Mouse (Mus musculus): Measurements from ENCODE around the gene Tars. TPM values are rescaled to one million over a fixed set of nuclear protein-coding genes. Genes with fewer than 3 reads are reported as not detected.

Gene Tars
- total RNA-seq (2021), result 10 to 100 TPM; 19.2 to 23.0 TPM

DNA sequence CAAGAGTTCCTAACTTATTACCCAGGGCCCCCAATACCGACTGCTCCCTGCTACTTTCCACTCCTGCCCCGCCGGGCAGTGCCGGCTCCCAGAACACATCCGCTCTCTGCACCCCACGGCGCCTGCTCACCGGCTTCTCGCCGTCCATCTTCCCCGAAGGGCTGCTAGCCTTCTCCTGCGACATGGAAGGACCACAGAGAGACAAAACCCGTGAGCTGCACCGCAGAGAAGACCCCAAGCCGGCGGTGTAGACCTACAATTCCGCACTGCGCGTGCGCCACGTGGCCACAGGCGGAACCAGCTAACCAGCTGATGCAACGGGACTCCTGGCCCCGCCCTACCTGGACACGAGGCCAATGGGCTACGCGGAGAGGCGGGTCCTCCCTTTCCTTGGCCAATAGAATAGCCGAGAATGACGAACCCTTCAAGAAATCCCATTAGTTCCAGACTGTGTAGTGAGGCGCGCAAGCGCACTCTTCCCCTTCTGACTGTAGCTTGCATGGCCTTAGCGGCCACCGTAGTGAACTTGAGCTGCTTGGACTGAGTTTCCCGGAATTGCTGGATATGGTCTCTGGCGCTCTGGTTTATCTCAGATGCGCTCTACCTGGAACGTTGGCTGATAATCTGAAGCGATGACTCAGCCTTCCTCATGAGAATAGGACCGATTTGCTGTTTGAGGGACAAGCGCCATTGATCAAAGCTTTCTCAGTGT is at the start of gene Tars:
Tars (minus strand) TSS at position 310 of the 712 bp plus-strand sequence.
- intact Hi-C loops (cut with DNase I), result loop anchor here (10.0 kb wide), 3 partner anchors 685 to 915 kb away; partner anchors contain the start of genes Brix1, Rad1 and Zfr
- peak; percentile 95 for DNase-seq

DNA sequence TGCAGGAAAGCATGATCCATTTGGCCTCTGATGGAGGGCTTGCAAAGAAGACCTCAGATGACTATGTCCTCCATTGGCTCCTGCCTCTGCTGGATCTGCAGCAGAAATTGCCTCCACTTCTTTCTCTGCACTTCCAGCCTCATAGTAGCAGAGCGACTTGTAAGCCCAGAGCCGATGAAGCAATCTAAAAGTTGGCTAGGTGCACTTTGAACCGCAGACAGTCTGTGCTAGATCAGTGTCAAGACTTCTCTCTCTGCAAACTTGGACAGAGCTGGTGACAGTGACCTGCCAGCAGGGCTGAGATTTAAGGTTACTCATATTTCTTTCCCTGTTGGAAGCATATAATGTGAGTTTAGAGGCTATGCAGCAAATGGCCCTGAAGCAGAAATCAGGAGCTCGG is 37.9 kb upstream of the Tars start:
- peak; percentile 2 to 5 for DNase-seq
- intact Hi-C loops (cut with DNase I), result no loop called here

DNA sequence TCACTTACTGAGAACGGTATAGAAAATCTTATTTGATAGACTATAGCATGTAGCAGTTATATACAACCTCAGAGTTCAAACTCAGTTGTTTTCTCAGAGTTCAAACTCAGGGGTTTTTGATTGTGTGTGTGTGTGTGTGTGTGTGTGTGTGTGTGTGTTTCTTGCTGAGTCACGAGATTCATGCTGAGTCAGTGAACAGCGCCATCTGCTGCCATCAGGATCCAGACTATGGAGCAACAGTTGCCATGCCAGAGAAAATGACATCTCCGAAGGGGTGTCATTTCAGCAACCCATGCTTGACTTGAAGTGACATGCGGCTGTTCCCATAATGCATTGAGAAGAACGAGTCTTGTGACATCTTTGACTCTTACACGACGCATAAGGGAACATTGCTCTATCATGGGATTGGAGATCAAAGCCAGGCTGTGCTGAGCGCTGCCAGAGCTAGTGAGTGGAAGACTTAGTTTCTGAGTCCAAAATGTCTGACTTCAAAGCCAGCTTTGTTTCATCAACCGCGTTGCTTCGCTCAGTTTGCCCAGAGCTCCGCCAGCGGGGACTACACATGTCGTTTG is 37.3 kb upstream of the Tars start:
- intact Hi-C loops (cut with DNase I), result no loop called here
- DNase-seq, result peak; percentile 4 to 15

DNA sequence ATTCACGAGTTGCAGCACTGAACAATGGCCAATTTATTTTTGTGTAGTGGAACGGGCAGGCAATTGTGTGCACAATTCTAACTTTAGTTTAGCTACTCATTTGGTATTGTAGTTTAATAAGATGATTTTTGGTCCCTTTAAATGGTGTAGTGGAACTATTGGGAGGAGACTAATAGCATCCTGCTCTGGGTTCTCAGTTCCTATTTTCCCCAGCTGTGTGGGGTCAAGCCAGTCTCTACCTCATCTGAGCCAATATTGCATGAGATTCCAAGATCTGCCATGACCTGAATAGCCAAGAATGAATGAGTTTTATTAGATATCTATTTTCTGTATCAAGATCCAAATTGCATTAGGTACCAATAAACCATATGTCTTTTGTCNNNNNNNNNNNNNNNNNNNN is 27.4 kb upstream of the Tars start:
- intact Hi-C loops (cut with DNase I), result no loop called here
- no peak for DNase-seq

DNA sequence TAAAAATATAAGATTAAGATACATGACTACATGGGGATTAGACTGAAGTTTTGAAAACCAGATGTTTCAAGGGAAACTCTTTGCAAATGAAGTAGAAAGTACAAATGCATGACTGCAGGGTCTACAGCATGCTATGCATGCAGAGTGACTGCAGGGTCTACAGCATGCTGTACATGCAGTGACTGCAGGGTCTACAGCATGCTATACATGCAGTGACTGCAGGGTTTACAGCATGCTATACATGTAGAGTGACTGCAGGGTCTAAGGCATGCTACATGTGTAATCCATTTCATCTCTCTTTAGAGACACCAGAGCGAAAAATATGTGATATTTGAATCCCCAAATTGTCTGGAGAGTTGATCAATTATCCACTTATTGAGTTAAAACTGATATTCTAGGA is 14.0 kb upstream of the Tars start:
- DNase-seq, result no peak

DNA sequence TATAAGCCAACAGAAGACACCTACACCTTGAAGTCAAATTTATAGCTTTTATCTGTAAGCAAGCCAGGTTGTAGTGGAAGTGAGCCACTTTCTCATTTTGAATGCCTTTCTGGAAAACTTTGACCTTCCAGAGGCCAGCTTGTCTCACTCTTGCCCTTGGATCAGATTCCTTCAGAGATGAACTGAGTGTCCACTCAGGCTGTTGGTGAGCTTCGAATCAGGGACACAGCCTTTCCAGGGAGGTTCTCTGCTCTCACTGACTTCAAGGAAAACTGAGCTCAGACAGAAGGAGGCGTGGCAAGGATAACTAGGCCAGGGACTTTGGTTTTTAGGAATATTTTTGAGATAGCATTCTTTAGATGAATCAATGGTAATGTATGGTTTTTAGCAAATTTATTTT is 13.1 kb upstream of the Tars start:
- intact Hi-C loops (cut with DNase I), result no loop called here
- DNase-seq, result no peak

More for the DNA sequence above, 14.0 kb upstream of the Tars start:
- intact Hi-C loops (cut with DNase I), result no loop called here

DNA sequence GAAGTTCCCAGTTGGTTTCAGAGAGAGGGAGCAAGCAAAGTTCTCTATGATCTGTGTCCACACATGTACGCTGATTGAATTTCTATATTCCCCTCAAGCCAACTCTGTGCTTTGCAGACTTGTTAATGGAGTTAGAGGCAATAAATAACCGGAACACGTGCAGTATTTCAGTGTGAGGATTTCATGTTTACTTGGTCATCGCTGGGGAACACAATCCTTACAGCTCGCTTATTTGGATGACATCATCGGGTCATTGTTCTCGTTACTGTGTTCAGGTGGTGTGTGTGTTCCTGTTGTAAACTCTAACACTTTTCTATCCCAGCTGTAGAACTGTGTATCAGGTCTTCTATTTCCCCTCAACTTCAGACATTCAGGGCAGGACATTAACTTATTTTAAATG is 12.4 kb upstream of the Tars start:
- intact Hi-C loops (cut with DNase I), result no loop called here
- DNase-seq, result no peak

DNA sequence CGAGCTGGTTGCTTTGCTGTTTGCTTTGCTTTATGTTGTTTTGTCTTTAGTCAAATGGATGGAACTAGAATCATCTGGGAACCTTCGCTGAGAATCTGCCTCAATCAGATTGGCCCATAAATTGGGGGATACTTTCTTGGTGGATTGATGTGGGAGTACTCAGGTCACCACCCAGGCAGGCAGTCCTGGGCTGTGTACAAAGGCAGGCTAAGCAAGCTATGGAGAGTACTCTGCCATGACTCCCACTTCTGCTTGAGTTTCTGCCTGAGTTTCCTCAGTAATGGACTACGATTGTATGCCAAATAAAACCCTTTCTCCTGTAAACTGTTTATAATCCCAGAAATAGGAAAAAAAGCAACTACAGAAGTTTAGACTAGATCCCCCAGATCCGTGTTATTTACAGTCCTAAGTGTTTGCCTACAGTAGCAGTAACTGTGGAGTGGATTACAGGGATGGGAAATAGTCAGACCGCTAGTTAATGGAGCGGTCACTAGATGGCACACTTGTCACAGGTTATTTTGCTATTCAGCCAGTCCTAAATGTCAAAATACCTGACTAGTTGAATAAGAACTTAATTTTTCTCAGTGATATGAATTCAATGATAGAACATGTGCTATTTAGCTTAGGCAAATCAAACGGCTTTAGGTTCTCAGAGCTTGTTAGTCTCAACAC is 8.8 kb upstream of the Tars start:
- DNase-seq, result peak; percentile 8 to 16
- intact Hi-C loops (cut with DNase I), result loop anchor here (1.0 to 10.0 kb wide), 5 partner anchors 179 to 677 kb away; no protein-coding TSS in a partner anchor

DNA sequence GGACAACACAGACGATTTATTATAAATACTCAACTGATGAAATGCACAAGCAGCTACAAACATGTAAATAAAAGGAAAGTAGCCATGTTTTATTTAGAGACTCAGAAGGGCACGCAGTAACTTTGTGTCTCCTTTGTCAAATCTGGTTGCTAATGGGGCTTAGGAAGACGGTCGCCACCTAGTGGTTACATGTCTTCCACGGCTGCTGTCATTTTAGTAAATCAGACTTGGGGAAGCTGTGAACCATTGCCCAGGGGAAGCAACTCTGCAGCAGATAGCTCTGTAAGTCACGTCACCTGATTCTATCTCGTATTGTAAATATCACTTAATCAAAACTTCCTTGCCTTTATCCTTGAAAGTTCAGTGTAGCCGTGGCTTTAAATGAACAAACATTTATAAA is 7.9 kb upstream of the Tars start:
- DNase-seq, result peak; percentile 48 to 52
- intact Hi-C loops (cut with DNase I), result loop anchor here (5.0 to 10.0 kb wide), 3 partner anchors 180 to 677 kb away; no protein-coding TSS in a partner anchor

DNA sequence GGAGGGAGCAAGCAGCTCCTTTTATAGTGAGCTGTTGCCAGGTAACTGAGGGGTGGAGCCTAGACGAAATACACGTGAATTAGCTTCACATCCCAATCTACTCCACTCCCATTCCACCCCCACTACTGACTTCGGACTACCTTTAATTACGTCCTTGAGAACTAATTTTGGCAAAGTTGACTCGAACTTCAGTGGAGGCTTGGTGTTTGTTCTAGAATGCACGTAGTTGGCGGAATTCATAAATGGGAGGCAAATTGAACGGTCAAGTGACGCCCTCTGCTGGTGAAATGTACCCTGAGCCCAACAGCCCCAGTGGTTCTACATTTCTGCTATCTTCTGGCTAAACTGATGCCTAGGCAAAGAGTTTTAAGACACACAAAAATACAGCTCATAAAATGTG is 7.3 kb upstream of the Tars start:
- no peak for DNase-seq
- intact Hi-C loops (cut with DNase I), result loop anchor here (5.0 to 10.0 kb wide), 3 partner anchors 181 to 678 kb away; no protein-coding TSS in a partner anchor

DNA sequence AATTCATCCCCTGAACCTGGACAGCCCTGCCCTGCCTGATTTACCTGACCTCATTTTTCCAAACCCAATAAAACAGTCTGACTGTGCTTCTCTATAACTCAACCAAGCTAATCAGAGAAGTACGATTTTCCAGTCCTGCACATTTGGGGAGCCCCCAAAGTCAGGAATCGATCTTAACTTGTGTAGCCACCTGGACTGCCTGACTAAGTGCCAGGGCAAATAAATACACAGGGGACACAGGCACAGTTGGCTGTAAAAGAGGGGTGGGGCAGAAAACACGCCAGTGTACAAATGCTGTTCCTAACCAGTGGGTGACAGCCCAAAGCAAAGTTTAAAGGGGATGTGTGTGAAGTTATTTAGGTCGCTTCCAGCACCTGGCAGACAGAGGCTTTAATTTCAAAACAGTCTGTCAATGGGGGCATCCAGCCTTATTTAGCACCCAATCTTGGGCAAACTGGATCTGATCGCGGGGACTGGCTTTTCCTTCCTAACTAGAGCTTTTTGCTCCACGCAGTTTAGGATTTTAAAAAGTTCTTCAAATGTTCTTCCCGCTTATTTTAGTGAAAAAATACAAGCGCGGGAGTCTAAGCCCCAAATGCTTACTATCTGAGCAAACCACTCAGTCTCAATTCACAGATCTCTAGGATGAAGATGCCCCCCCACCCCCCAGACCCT is 652 bp downstream of the Tars start:
- DNase-seq, result no peak
- intact Hi-C loops (cut with DNase I), result loop anchor here (10.0 kb wide), 2 partner anchors 716 to 914 kb away; partner anchors contain the start of genes Brix1, Rad1 and Zfr

DNA sequence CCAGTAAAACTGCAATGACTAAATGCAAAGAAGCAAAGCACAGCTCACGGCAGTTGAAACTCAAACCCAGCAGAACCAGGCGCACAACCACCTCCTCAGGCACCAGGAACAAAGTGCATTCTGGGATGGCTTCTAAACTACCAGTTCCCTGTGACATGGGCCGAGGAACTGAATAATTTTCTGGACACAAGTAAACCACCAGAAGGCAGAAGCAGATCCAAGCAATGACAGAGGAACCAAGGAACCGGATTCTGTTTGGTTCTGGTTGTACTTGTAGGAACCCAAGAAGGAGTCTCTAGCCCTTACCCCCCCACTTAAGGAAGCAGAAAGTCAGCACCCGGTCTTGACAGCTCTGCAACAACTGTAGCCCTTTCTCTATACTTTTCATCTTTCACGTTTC is 3.0 kb downstream of the Tars start:
- DNase-seq, result no peak

DNA sequence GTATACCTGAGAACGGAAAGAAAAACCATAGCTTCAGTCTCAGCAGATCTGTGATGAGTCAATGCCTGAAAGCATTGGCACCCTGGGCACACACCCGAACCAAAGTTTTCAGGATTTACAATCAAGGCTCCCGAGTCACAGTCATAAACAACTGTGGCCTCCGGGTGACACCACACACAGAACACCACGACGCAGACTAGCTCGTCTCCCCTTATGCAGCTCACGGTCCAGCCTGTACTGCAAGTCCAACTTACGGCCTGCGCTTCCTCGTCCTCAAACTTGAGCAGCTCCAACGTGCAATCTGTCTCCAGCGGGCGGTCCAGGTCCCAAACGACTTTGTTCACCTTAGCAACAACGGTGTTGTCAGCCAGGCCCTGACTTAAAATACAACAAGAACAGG is 6.6 kb downstream of the Tars start:
- no peak for DNase-seq
- intact Hi-C loops (cut with DNase I), result loop anchor here (10.0 kb wide), 2 partner anchors 722 to 908 kb away; partner anchors contain the start of genes Brix1, Rad1 and Zfr

More for the DNA sequence above, 3.0 kb downstream of the Tars start:
- intact Hi-C loops (cut with DNase I), result loop anchor here (10.0 kb wide), 2 partner anchors 718 to 912 kb away; partner anchors contain the start of genes Brix1, Rad1 and Zfr

DNA sequence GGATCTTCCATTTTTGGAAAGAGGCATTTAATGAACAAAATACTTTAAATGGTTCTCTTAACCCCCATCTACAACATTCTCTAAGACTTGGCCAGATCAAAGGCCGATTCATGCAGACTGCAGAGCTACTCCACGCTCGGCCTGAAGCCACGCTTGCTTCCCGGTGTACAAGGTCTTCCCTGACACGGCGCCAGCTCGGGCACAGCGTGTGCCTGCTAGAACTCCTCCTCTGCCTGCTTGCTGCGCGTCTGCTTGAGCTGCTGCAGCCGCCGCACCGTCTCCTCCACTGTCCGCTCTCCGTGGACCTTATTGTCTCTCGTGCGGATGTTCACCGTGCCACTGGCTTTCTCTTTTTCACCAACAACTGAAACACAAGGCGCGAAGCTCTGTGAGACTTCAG is 15.7 kb downstream of the Tars start:
- intact Hi-C loops (cut with DNase I), result no loop called here

DNA sequence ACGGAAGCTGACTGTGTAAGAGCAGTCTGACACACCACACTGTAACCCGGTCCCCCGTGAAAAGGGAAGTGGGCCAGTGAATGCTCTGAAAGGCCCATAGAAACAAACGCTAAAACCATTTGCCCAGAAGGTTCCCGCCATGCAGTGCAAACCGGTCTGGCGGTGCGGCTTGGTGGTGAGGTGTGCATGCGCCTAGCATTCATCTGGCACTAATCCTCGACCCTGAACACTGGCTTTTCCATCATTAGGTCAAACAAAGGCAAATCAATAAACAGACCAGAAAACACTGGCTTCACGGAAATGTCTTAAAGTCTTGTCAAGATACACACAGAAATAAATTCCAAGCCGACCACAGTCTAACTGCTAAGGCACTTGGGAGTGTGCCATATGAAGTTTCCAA is 16.9 kb downstream of the Tars start:
- intact Hi-C loops (cut with DNase I), result no loop called here
- DNase-seq, result no peak

More for the DNA sequence above, 15.7 kb downstream of the Tars start:
- no peak for DNase-seq

DNA sequence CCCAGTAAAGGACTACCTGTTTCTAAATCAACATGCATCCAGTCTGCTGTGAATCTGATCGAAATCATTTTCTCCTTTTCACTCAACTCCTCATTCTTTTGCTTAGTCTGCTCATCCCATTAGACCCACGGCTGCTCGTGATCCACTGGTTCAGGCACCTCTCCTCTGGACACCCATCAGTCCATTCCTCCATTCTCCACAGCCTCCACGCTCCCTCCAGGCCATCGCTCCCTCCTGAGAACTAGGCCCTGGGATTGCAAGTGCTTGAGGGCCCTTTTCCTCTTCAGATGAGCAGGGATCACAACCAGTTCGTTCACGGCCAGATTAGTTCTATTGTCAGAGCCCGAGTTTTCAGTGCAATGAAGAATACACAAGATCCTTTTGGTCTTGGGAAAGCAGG is 18.8 kb downstream of the Tars start:
- intact Hi-C loops (cut with DNase I), result loop anchor here (1.0 kb wide), 2 partner anchors 342 to 459 kb away; no protein-coding TSS in a partner anchor
- no peak for DNase-seq

DNA sequence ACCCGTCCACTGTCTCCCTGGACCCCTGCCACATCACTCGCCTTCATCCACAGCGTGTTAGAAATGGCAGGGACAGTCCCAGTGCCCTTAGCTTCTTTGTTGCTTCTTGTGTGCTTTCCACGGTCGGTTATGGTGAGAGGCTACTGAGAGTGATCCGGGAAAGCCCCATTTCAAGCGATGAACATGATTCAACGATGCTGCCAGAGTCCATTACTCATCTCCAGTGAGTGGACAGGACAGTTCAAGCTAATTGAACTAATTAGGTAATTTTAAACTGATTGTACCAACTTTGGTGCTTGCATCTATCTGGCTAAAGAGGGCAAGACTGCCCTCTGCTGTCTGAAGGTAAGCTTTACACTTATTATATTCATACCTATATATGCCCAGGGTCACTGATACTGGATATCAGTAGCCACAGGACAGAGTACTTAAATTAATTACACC is 19.4 kb downstream of the Tars start:
- intact Hi-C loops (cut with DNase I), result loop anchor here (1.0 kb wide), 2 partner anchors 342 to 459 kb away; no protein-coding TSS in a partner anchor
- DNase-seq, result no peak

DNA sequence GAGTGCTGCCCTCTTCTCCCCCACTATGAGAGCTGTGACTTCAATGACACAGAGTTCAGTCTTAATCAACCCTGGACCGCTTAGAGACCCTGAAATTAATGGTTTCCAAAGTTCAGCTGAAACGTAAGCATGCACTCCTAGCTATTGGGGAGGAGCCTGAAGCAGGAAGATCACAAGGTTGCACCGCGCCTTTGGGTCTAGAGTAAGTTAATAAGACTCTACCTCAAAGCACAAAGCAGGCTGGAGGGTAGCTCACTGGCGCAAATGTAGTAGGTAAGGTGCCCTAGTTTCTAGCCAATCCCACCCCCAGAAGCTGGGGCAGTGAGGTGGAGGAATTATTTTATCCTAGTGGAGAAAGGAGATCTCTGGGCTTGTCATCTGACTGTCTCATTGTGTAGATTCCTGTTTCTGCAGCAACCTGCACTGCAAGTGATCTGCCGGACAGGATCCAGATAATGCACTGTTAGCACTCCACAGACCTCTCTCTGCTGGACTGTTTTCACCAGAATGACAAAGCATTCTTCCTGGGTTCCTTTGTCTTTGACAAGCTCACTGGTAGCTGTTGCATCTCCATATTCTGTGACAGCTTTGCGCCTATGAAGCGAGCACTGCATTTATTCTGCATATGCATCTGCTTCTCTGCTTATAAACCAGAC is 19.9 kb downstream of the Tars start:
- intact Hi-C loops (cut with DNase I), result loop anchor here (1.0 kb wide), 2 partner anchors 341 to 458 kb away; no protein-coding TSS in a partner anchor
- DNase-seq, result no peak

DNA sequence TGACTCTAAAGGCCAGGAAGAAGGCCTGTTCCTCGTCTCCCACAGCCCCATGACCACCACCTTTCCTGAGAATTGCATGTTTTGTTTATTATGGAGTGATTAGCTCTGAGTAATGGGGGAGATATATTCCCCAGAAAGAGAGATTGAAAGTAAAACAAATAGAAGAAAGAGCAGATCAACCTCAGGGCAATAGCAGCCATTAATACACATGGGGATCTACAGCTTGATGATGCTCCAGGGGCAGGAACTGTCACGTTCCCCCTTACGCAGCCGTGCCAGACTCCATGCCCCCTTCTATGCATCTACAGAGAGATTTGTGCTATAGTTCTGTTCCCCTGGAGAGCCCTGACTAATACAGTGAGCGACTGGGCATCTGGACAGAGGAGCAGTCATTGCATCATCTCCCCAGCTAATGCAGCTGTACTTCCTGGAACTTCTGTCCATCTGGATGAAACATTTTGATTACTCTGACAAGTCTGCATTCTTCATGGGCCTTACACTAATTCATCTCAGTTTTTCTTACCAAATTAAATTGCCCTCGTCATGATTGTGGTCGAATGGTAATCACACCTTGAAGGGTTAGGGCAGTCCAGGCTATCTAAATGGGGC is 28.9 kb downstream of the Tars start:
- intact Hi-C loops (cut with DNase I), result no loop called here
- DNase-seq, result no peak
